Mouse (Mus musculus) E14TG2a.4 (cell line): ENCODE data around the gene Mprip.

Experiments used
- CTCF ChIP-seq: conservative IDR thresholded peaks from 2 replicates; pipeline ENCODE4 v1.5.1; 2014; ENCODE audit warnings: low read length
- POU5F1 ChIP-seq: IDR thresholded peaks from 2 replicates; pipeline ENCODE4 v1.6.1; 2014; ENCODE audit warnings: low read length, borderline replicate concordance

DNA sequence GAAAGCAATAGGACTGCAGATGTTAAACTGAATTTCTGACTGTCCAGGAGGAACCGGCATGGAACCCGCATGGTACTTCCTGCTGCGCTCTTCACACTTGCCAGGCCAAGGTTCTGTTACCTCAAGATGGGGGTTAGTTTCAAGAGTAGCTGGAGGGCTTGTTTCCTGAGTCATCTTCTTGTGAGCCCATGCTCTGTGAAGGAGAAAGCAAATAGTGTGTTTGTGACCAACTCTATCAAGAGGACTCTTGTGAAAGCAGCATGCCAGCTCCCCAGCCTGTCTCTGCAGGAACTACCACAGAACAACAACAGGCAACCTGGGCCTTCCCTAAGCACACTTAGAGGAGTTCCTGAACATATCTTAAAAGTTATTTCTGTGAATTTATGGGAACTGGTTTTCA, 156.8 kb downstream of the Mprip start:
- TF ChIP-seq CTCF (no peak), POU5F1 (no peak)
